Mouse (Mus musculus): ENCODE results near the gene Rab40b. TPM values are rescaled to one million over a fixed set of nuclear protein-coding genes. Genes with fewer than 3 reads are reported as not detected.
A peak's percentile ranks its signal among the peaks of the same experiment; 100 is the strongest.

Rab40b gene
- total and polyA plus RNA-seq, 3 experiments, result not detected

- H3K36me3 ChIP-seq (replicated peaks in 1 of 2; ENCODE audit: control insufficient read depth in 1 of 2, insufficient read depth in 1 of 2, low read length in 1 of 2), result no peaks in the 10 kb centered on the region
- peaks cover 7% of the 10 kb centered on the region for H3K27me3 ChIP-seq (replicated peaks)
- DNase-seq (ENCODE audit: extremely low read depth), result no peak
- H3K4me2 ChIP-seq (ENCODE audit: insufficient read depth, low read depth, poor library complexity, severe bottlenecking), result no peak overlapping the region
- no peak overlapping the region for H3K9ac ChIP-seq (ENCODE audit: insufficient read depth, low read depth)
- in situ Hi-C loops (cut with MboI; ENCODE audit: low pct_ligation_motif_present, low pct_unique_long_range_greater_than_20kb, low sequenced_read_pairs), result no loop called here
- H3K79me2 ChIP-seq (replicated peaks; ENCODE audit: control insufficient read depth, extremely low read depth, insufficient read depth, poor library complexity, severe bottlenecking), result no peaks in the 10 kb centered on the region
- H3K27ac ChIP-seq (ENCODE audit: insufficient read depth, low read depth), result no peak overlapping the region
- no peak overlapping the region for H3K4me3 ChIP-seq (replicated peaks in 1 of 3; ENCODE audit: low read depth in 2 of 3, low read length in 2 of 3, poor library complexity in 1 of 3)
- dilution Hi-C loops (cut with MboI; ENCODE audit: extremely low pct_ligation_motif_present, extremely low pct_unique_long_range_greater_than_20kb, low sequenced_read_pairs), result no loop called here
- no peak for TF ChIP-seq ZKSCAN1 (IDR thresholded peaks at IDR 0.05; ENCODE audit: borderline replicate concordance, low read depth, low read length)
- peak in 1 of 2 experiments; percentile 8; a peak in 1 of 4 replicates for TF ChIP-seq CTCF (conservative IDR thresholded peaks at IDR 0.05 in 1 of 2, IDR thresholded peaks at IDR 0.05 in 1 of 2; ENCODE audit: low read depth in 2 of 2, low read length in 2 of 2)
- peaks cover 7% of the 10 kb centered on the region for H3K9me3 ChIP-seq (replicated peaks; ENCODE audit: low read length)
- H3K4me1 ChIP-seq (ENCODE audit: control insufficient read depth in 1 of 2, insufficient read depth in 2 of 2), result no peaks in the 10 kb centered on the region
Measured at GRCm38 (mm10) chr11:121378644-121379043, 9.4 kb downstream of the Rab40b start.

GRCm38 (mm10) chr11:121373305-121373704, 14.7 kb downstream of the Rab40b start:
- dilution Hi-C loops (cut with MboI; ENCODE audit: extremely low pct_ligation_motif_present, extremely low pct_unique_long_range_greater_than_20kb, low sequenced_read_pairs), result no loop called here
- Histone ChIP-seq H3K79me2 (replicated peaks; ENCODE audit: control insufficient read depth, extremely low read depth, insufficient read depth, poor library complexity, severe bottlenecking) (no peaks in the 10 kb centered on the region), H3K4me1 (ENCODE audit: control insufficient read depth in 1 of 2, insufficient read depth in 2 of 2) (no peaks in the 10 kb centered on the region), H3K9ac (ENCODE audit: insufficient read depth, low read depth) (no peak overlapping the region), H3K9me3 (replicated peaks; ENCODE audit: low read length) (peaks cover 2% of the 10 kb centered on the region), H3K27me3 (replicated peaks) (peaks cover 15% of the 10 kb centered on the region), H3K4me2 (ENCODE audit: insufficient read depth, low read depth, poor library complexity, severe bottlenecking) (no peak overlapping the region), H3K36me3 (replicated peaks in 1 of 2; ENCODE audit: control insufficient read depth in 1 of 2, insufficient read depth in 1 of 2, low read length in 1 of 2) (no peaks in the 10 kb centered on the region), H3K4me3 (replicated peaks in 1 of 3; ENCODE audit: low read depth in 2 of 3, low read length in 2 of 3, poor library complexity in 1 of 3) (no peak overlapping the region), H3K27ac (ENCODE audit: insufficient read depth, low read depth) (no peak overlapping the region)
- TF ChIP-seq MAX (IDR thresholded peaks at IDR 0.05; ENCODE audit: low read length) (no peak), NRF1 (IDR thresholded peaks at IDR 0.05; ENCODE audit: low read depth, low read length) (no peak), TBP (conservative IDR thresholded peaks at IDR 0.05; ENCODE audit: low read depth, low read length) (no peak), MEF2A (IDR thresholded peaks at IDR 0.05; ENCODE audit: borderline replicate concordance, low read depth, low read length) (no peak)
- DNase-seq (ENCODE audit: extremely low read depth), result no peak
- in situ Hi-C loops (cut with MboI; ENCODE audit: low pct_ligation_motif_present, low pct_unique_long_range_greater_than_20kb, low sequenced_read_pairs), result no loop called here

DNA sequence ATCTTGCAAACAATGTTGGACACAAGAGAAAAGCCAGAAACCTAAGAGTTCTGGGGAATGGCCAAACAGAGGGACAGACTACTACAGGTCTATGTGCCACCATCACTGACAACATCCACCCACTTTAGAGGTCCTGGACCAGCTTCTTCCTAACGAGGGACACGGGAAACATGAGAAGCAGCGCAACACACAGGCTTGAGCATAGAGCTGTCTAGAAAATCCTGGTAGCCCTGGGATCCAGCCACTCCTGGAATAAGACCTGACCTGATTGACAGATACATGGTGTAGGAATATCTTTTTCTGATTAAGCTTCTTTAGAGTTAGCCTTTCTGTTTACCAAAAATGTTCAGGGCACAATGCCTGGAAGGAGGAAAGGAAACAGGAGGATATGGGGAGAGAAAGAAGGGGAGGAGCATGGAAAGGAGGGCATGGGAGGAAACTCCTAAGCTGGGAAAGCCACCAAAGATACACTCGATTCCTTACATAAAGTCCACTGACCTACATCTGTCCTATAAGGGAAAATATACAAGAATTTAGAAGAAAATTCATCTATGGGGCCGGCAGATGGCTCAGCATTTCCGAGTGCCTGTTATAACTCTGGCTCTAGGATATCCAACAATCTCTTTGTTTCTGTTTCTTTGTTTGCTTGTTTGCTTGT, 17.6 kb downstream of the Rab40b start:
- peaks cover 15% of the 10 kb centered on the region for H3K27me3 ChIP-seq (replicated peaks)
- no peak for DNase-seq (ENCODE audit: extremely low read depth)
- H3K79me2 ChIP-seq (replicated peaks; ENCODE audit: control insufficient read depth, extremely low read depth, insufficient read depth, poor library complexity, severe bottlenecking), result no peaks in the 10 kb centered on the region
- H3K9me3 ChIP-seq (replicated peaks; ENCODE audit: low read length), result no peaks in the 10 kb centered on the region
- no peak overlapping the region for H3K4me3 ChIP-seq (replicated peaks in 1 of 3; ENCODE audit: low read depth in 2 of 3, low read length in 2 of 3, poor library complexity in 1 of 3)
- no peak overlapping the region for H3K9ac ChIP-seq (ENCODE audit: insufficient read depth, low read depth)
- in situ Hi-C loops (cut with MboI; ENCODE audit: low pct_ligation_motif_present, low pct_unique_long_range_greater_than_20kb, low sequenced_read_pairs), result no loop called here
- no peaks in the 10 kb centered on the region for H3K36me3 ChIP-seq (replicated peaks in 1 of 2; ENCODE audit: control insufficient read depth in 1 of 2, insufficient read depth in 1 of 2, low read length in 1 of 2)
- no peak overlapping the region for H3K27ac ChIP-seq (ENCODE audit: insufficient read depth, low read depth)
- H3K4me1 ChIP-seq (ENCODE audit: control insufficient read depth in 1 of 2, insufficient read depth in 2 of 2), result no peaks in the 10 kb centered on the region
- dilution Hi-C loops (cut with MboI; ENCODE audit: extremely low pct_ligation_motif_present, extremely low pct_unique_long_range_greater_than_20kb, low sequenced_read_pairs), result no loop called here
- no peak for TF ChIP-seq ELF1 (IDR thresholded peaks at IDR 0.05; ENCODE audit: low read depth, low read length)
- no peak for TF ChIP-seq USF2 (conservative IDR thresholded peaks at IDR 0.05; ENCODE audit: low read depth, low read length)
- TF ChIP-seq IRF4 (IDR thresholded peaks at IDR 0.05; ENCODE audit: low read depth, low read length), result no peak
- no peak for TF ChIP-seq TBP (conservative IDR thresholded peaks at IDR 0.05; ENCODE audit: low read depth, low read length)
- no peak for TF ChIP-seq POLR2A (IDR thresholded peaks at IDR 0.05; ENCODE audit: low read depth, low read length)
- no peak for TF ChIP-seq CTCF (conservative IDR thresholded peaks at IDR 0.05 in 1 of 2, IDR thresholded peaks at IDR 0.05 in 1 of 2; ENCODE audit: low read depth in 2 of 2, low read length in 2 of 2)
- no peak for TF ChIP-seq ZC3H11A (IDR thresholded peaks at IDR 0.05; ENCODE audit: low read depth, low read length)
- no peak for TF ChIP-seq ZNF384 (IDR thresholded peaks at IDR 0.05; ENCODE audit: low read depth, low read length)
- no peak for TF ChIP-seq MAFK (IDR thresholded peaks at IDR 0.05; ENCODE audit: insufficient replicate concordance, low read length)
- no peak for TF ChIP-seq ZKSCAN1 (IDR thresholded peaks at IDR 0.05; ENCODE audit: borderline replicate concordance, low read depth, low read length)
- TF ChIP-seq GABPA (IDR thresholded peaks at IDR 0.05; ENCODE audit: insufficient replicate concordance, low read depth, low read length), result no peak
- TF ChIP-seq HCFC1 (IDR thresholded peaks at IDR 0.05; ENCODE audit: low read depth, low read length), result no peak
- no peak for TF ChIP-seq JUND (conservative IDR thresholded peaks at IDR 0.05; ENCODE audit: low read depth, low read length)
- no peak for TF ChIP-seq SMC3 (IDR thresholded peaks at IDR 0.05; ENCODE audit: low read depth, low read length)
- TF ChIP-seq CHD2 (IDR thresholded peaks at IDR 0.05; ENCODE audit: low read length), result no peak
- no peak for TF ChIP-seq ETS1 (conservative IDR thresholded peaks at IDR 0.05; ENCODE audit: low read depth, low read length)
- TF ChIP-seq JUN (IDR thresholded peaks at IDR 0.05; ENCODE audit: insufficient read depth, low read depth, low read length), result no peak
- no peak overlapping the region for H3K4me2 ChIP-seq (ENCODE audit: insufficient read depth, low read depth, poor library complexity, severe bottlenecking)
